Mouse (Mus musculus): ENCODE results near the gene Zfand3. TPM values are rescaled to one million over a fixed set of nuclear protein-coding genes. Genes with fewer than 3 reads are reported as not detected.

Zfand3 gene
- polyA plus RNA-seq, 1 experiment from 2014 or later: 62.8 TPM

GRCm38 (mm10) chr17:30129220-30129619 is 124.7 kb downstream of the Zfand3 start:
- no peak overlapping the region for H3K4me3 ChIP-seq
- H3K27me3 ChIP-seq (ENCODE audit: low read depth, poor library complexity, severe bottlenecking): no peaks in the 10 kb centered on the region
- peaks cover 19% of the 10 kb centered on the region for H3K4me1 ChIP-seq
- no peak for DNase-seq (ENCODE audit: low spot score)
- H3K36me3 ChIP-seq: peaks cover 12% of the 10 kb centered on the region
- H3K27ac ChIP-seq: no peak overlapping the region
- H3K9me3 ChIP-seq (replicated peaks): no peaks in the 10 kb centered on the region
- WGBS: 92% methylated on average over 7 of the region's 7 CpGs

- WGBS: 97% methylated on average over 4 of the region's 4 CpGs
- no peak overlapping the region for H3K4me3 ChIP-seq
- H3K27ac ChIP-seq: no peak overlapping the region
- H3K27me3 ChIP-seq (ENCODE audit: low read depth, poor library complexity, severe bottlenecking): no peaks in the 10 kb centered on the region
- peaks cover 6% of the 10 kb centered on the region for H3K36me3 ChIP-seq
- no peak for DNase-seq (ENCODE audit: low spot score)
- peaks cover 28% of the 10 kb centered on the region for H3K4me1 ChIP-seq
- no peaks in the 10 kb centered on the region for H3K9me3 ChIP-seq (replicated peaks)
These were observed 125.8 kb downstream of the Zfand3 start for GRCm38 (mm10) chr17:30130326-30130725.

- Histone ChIP-seq H3K27me3 (ENCODE audit: low read depth, poor library complexity, severe bottlenecking) (no peaks in the 10 kb centered on the region), H3K36me3 (peaks cover 21% of the 10 kb centered on the region), H3K27ac (no peak overlapping the region), H3K9me3 (replicated peaks) (no peaks in the 10 kb centered on the region), H3K4me1 (peaks cover 32% of the 10 kb centered on the region), H3K4me3 (no peak overlapping the region)
- WGBS: 90% methylated on average over 12 of the region's 12 CpGs
- DNase-seq (ENCODE audit: low spot score): no peak
These were observed 129.1 kb downstream of the Zfand3 start for GRCm38 (mm10) chr17:30133641-30134040.

- 90% methylated on average over 10 of the region's 10 CpGs for WGBS
- Histone ChIP-seq H3K27me3 (ENCODE audit: low read depth, poor library complexity, severe bottlenecking) (no peaks in the 10 kb centered on the region), H3K4me1 (peaks cover 35% of the 10 kb centered on the region), H3K4me3 (no peak overlapping the region), H3K9me3 (replicated peaks) (no peaks in the 10 kb centered on the region), H3K27ac (no peak overlapping the region), H3K36me3 (peaks cover 21% of the 10 kb centered on the region)
- DNase-seq (ENCODE audit: low spot score): no peak
These were observed 130.6 kb downstream of the Zfand3 start for GRCm38 (mm10) chr17:30134955-30135735.

GRCm38 (mm10) chr17:30135890-30136289 is 131.4 kb downstream of the Zfand3 start:
- no peak for DNase-seq (ENCODE audit: low spot score)
- Histone ChIP-seq H3K27ac (no peak overlapping the region), H3K9me3 (replicated peaks) (no peaks in the 10 kb centered on the region), H3K4me1 (peaks cover 30% of the 10 kb centered on the region), H3K36me3 (peaks cover 21% of the 10 kb centered on the region), H3K4me3 (no peak overlapping the region), H3K27me3 (ENCODE audit: low read depth, poor library complexity, severe bottlenecking) (no peaks in the 10 kb centered on the region)
- WGBS: 94% methylated on average over 6 of the region's 6 CpGs

- no peak for DNase-seq (ENCODE audit: low spot score)
- no peak overlapping the region for H3K27ac ChIP-seq
- H3K9me3 ChIP-seq (replicated peaks): no peaks in the 10 kb centered on the region
- H3K27me3 ChIP-seq (ENCODE audit: low read depth, poor library complexity, severe bottlenecking): no peaks in the 10 kb centered on the region
- peaks cover 28% of the 10 kb centered on the region for H3K4me1 ChIP-seq
- 95% methylated on average over 5 of the region's 5 CpGs for WGBS
- H3K36me3 ChIP-seq: peaks cover 28% of the 10 kb centered on the region
- no peak overlapping the region for H3K4me3 ChIP-seq
These were observed 132.2 kb downstream of the Zfand3 start for GRCm38 (mm10) chr17:30136684-30137083.

- peaks cover 29% of the 10 kb centered on the region for H3K36me3 ChIP-seq
- no peaks in the 10 kb centered on the region for H3K27me3 ChIP-seq (ENCODE audit: low read depth, poor library complexity, severe bottlenecking)
- H3K9me3 ChIP-seq (replicated peaks): no peaks in the 10 kb centered on the region
- H3K4me3 ChIP-seq: no peak overlapping the region
- WGBS: 91% methylated on average over 4 of the region's 4 CpGs
- H3K27ac ChIP-seq: no peak overlapping the region
- peaks cover 25% of the 10 kb centered on the region for H3K4me1 ChIP-seq
- DNase-seq (ENCODE audit: low spot score): no peak
These were observed 132.6 kb downstream of the Zfand3 start for GRCm38 (mm10) chr17:30137115-30137514.

- no peak for DNase-seq (ENCODE audit: low spot score)
- H3K9me3 ChIP-seq (replicated peaks): no peaks in the 10 kb centered on the region
- H3K36me3 ChIP-seq: peaks cover 10% of the 10 kb centered on the region
- WGBS: 88% methylated on average over 6 of the region's 6 CpGs
- H3K27me3 ChIP-seq (ENCODE audit: low read depth, poor library complexity, severe bottlenecking): no peaks in the 10 kb centered on the region
- peaks cover 33% of the 10 kb centered on the region for H3K4me1 ChIP-seq
- no peak overlapping the region for H3K4me3 ChIP-seq
- H3K27ac ChIP-seq: no peak overlapping the region
These were observed 139.6 kb downstream of the Zfand3 start for GRCm38 (mm10) chr17:30144114-30144513.

GRCm38 (mm10) chr17:30145596-30146149 is 141.1 kb downstream of the Zfand3 start:
- Histone ChIP-seq H3K9me3 (replicated peaks) (no peaks in the 10 kb centered on the region), H3K4me1 (peaks cover 42% of the 10 kb centered on the region), H3K27ac (no peak overlapping the region), H3K27me3 (ENCODE audit: low read depth, poor library complexity, severe bottlenecking) (no peaks in the 10 kb centered on the region), H3K4me3 (no peak overlapping the region), H3K36me3 (peaks cover 10% of the 10 kb centered on the region)
- WGBS: 83% methylated on average over 10 of the region's 10 CpGs
- DNase-seq (ENCODE audit: low spot score): no peak

GRCm38 (mm10) chr17:30146555-30146954 is 142.0 kb downstream of the Zfand3 start:
- H3K27me3 ChIP-seq (ENCODE audit: low read depth, poor library complexity, severe bottlenecking): no peaks in the 10 kb centered on the region
- no peak overlapping the region for H3K27ac ChIP-seq
- no peak for DNase-seq (ENCODE audit: low spot score)
- no peak overlapping the region for H3K4me3 ChIP-seq
- no peaks in the 10 kb centered on the region for H3K9me3 ChIP-seq (replicated peaks)
- peaks cover 42% of the 10 kb centered on the region for H3K4me1 ChIP-seq
- H3K36me3 ChIP-seq: peaks cover 3% of the 10 kb centered on the region; the same call in 1 of the 2 replicates
- WGBS: 90% methylated on average over 7 of the region's 7 CpGs

GRCm38 (mm10) chr17:30147897-30148296 is 143.4 kb downstream of the Zfand3 start:
- peaks cover 50% of the 10 kb centered on the region for H3K4me1 ChIP-seq
- DNase-seq (ENCODE audit: low spot score): no peak
- no peak overlapping the region for H3K4me3 ChIP-seq
- H3K9me3 ChIP-seq (replicated peaks): no peaks in the 10 kb centered on the region
- no peaks in the 10 kb centered on the region for H3K36me3 ChIP-seq
- H3K27me3 ChIP-seq (ENCODE audit: low read depth, poor library complexity, severe bottlenecking): no peaks in the 10 kb centered on the region
- WGBS: 92% methylated on average over 1 of the region's 1 CpGs
- no peak overlapping the region for H3K27ac ChIP-seq

- 0 out of 2 replicates have a peak overlapping the region, but pooled peaks have one; percentile 12 for H3K27ac ChIP-seq
- no peak overlapping the region for H3K4me3 ChIP-seq
- no peaks in the 10 kb centered on the region for H3K27me3 ChIP-seq (ENCODE audit: low read depth, poor library complexity, severe bottlenecking)
- no peaks in the 10 kb centered on the region for H3K36me3 ChIP-seq
- peaks cover 54% of the 10 kb centered on the region for H3K4me1 ChIP-seq
- DNase-seq (ENCODE audit: low spot score): no peak
- no peaks in the 10 kb centered on the region for H3K9me3 ChIP-seq (replicated peaks)
- WGBS: 80% methylated on average over 6 of the region's 6 CpGs
These were observed 143.8 kb downstream of the Zfand3 start for GRCm38 (mm10) chr17:30148320-30148719.

- DNase-seq (ENCODE audit: low spot score): no peak
- Histone ChIP-seq H3K27me3 (ENCODE audit: low read depth, poor library complexity, severe bottlenecking) (no peaks in the 10 kb centered on the region), H3K4me1 (peaks cover 57% of the 10 kb centered on the region), H3K9me3 (replicated peaks) (no peaks in the 10 kb centered on the region), H3K27ac (no peak overlapping the region), H3K36me3 (no peaks in the 10 kb centered on the region), H3K4me3 (no peak overlapping the region)
- WGBS: 85% methylated on average over 6 of the region's 6 CpGs
These were observed 145.4 kb downstream of the Zfand3 start for GRCm38 (mm10) chr17:30149911-30150310.

Data from limb, embryonic 10.5 days (tissue).